Mouse (Mus musculus) kidney, postnatal 0 days (tissue): Measurements from ENCODE around the gene Gm15557. TPM values are rescaled to one million over a fixed set of nuclear protein-coding genes. Genes with fewer than 3 reads are reported as not detected.

ENCODE experiments used
- ATAC-seq: fragments of 200-750 bp; cut with Nextera tagmentation; replicated peaks from 2 replicates; pipeline ENCODE4 v1.8.0; 2017; ENCODE audit warnings: low read depth, moderate number of reproducible peaks, moderate TSS enrichment, moderate library complexity; ENCODE audit not compliant: low FRiP score
- DNase-seq: peaks from one replicate; pipeline ENCODE4 v3.0.0-alpha.2; 2016; ENCODE audit warnings: low spot score
- H3K27ac ChIP-seq: fragments of 300-500 bp; sonication (generic); 2 replicates; pipeline ENCODE4 v1.5.1; 2014; ENCODE audit warnings: mild to moderate bottlenecking
- H3K27me3 ChIP-seq: fragments of 300-500 bp; sonication (generic); 2 replicates; pipeline ENCODE4 v1.6.1; 2014; ENCODE audit warnings: low read length, mixed read lengths; ENCODE audit not compliant: insufficient read depth
- H3K36me3 ChIP-seq: fragments of 300-500 bp; sonication (generic); 2 replicates; pipeline ENCODE4 v1.6.1; 2014; ENCODE audit warnings: low read length, mixed read lengths; ENCODE audit not compliant: insufficient read depth
- H3K4me1 ChIP-seq: fragments of 300-500 bp; sonication (generic); replicated peaks from 2 replicates; pipeline ENCODE4 v1.6.1; 2014; ENCODE audit warnings: antibody characterized with exemption, low read length, mixed read lengths; ENCODE audit not compliant: insufficient read depth
- H3K4me2 ChIP-seq: fragments of 300-500 bp; sonication (generic); 2 replicates; pipeline ENCODE4 v1.6.1; 2014; ENCODE audit warnings: mild to moderate bottlenecking, low read length, moderate library complexity, mixed read lengths
- H3K4me3 ChIP-seq: fragments of 300-500 bp; sonication (generic); replicated peaks from 2 replicates; pipeline ENCODE4 v1.5.1; 2014; ENCODE audit warnings: low read depth, low read length
- H3K9ac ChIP-seq: fragments of 300-500 bp; sonication (generic); 2 replicates; pipeline ENCODE4 v1.6.1; 2014; ENCODE audit warnings: low read depth, low read length
- H3K9me3 ChIP-seq: fragments of 300-500 bp; sonication (generic); replicated peaks from 2 replicates; pipeline ENCODE4 v1.6.1; 2016; ENCODE audit warnings: low read length, inconsistent platforms, mixed read lengths
- CTCF ChIP-seq: IDR thresholded peaks from 2 replicates; pipeline ENCODE4 v1.5.1; 2016; ENCODE audit warnings: antibody characterized with exemption, low read depth, mild to moderate bottlenecking, moderate library complexity
- WGBS: fragments of 180-500 bp; shearing (Covaris S2); extraction: QIAGEN DNeasy Blood & Tissue Kit; methylation state at CpG from one replicate; pipeline ENCODE4 v1.1.7; 2014; 5-methylcytosine and 5-hydroxymethylcytosine counted together
- polyA plus RNA-seq: library from polyadenylated mRNA; unstranded; fragments of >200 nt; fragmentation: Nextera tagmentation; extraction: Ambion mirVana; gene quantifications from 2 replicates; pipeline ENCODE4 v1.2.1, GENCODE M21; 2015

Gene Gm15557
- not detected in 2 replicates for polyA plus RNA-seq

- H3K27ac ChIP-seq: no peak within 1 kb of the TSS
- H3K4me3 ChIP-seq: no peak within 1 kb of the TSS
- no peak for ATAC-seq
- 87% methylated on average over 3 of the region's 3 CpGs for WGBS
- H3K4me1 ChIP-seq: 0 out of 2 replicates have a peak, but pooled peaks cover 4% of the 10 kb centered on the region
- no peaks in the 10 kb centered on the region for H3K9me3 ChIP-seq
- H3K4me2 ChIP-seq: no peak within 1 kb of the TSS
- no peaks in the 10 kb centered on the region for H3K27me3 ChIP-seq
- no peak for DNase-seq
- no peak for TF ChIP-seq CTCF
- H3K36me3 ChIP-seq: no peaks in the 10 kb centered on the region
- H3K9ac ChIP-seq: no peak within 1 kb of the TSS
These were observed at the start of gene Gm15557 for GRCm38 (mm10) chr2:155940681-155941080. Gene Gm15557, plus strand, starts transcription at chr2:155940728.

GRCm38 (mm10) chr2:155894307-155895045 lies 46.1 kb upstream of the Gm15557 start:
- no peak for TF ChIP-seq CTCF
- Histone ChIP-seq H3K36me3 (peaks cover 18% of the 10 kb centered on the region), H3K4me2 (no peak overlapping the region), H3K4me1 (no peaks in the 10 kb centered on the region), H3K9ac (no peak overlapping the region), H3K9me3 (no peaks in the 10 kb centered on the region), H3K27ac (no peak overlapping the region), H3K27me3 (no peaks in the 10 kb centered on the region), H3K4me3 (no peak overlapping the region)
- DNase-seq: peak; percentile 21
- ATAC-seq: no peak
- WGBS: 53% methylated on average over 13 of the region's 13 CpGs

- Histone ChIP-seq H3K9ac (no peak overlapping the region), H3K27me3 (no peaks in the 10 kb centered on the region), H3K4me3 (no peak overlapping the region), H3K4me1 (no peaks in the 10 kb centered on the region), H3K4me2 (no peak overlapping the region), H3K9me3 (no peaks in the 10 kb centered on the region), H3K27ac (no peak overlapping the region), H3K36me3 (peaks cover 18% of the 10 kb centered on the region)
- TF ChIP-seq CTCF: no peak
- no peak for ATAC-seq
- 65% methylated on average over 16 of the region's 16 CpGs for WGBS
- DNase-seq: no peak
These were observed 45.3 kb upstream of the Gm15557 start for GRCm38 (mm10) chr2:155895046-155895735.

GRCm38 (mm10) chr2:155902989-155903631 lies 37.4 kb upstream of the Gm15557 start:
- no peak overlapping the region for H3K4me3 ChIP-seq
- peaks cover 16% of the 10 kb centered on the region for H3K36me3 ChIP-seq
- H3K27ac ChIP-seq: no peak overlapping the region
- H3K27me3 ChIP-seq: no peaks in the 10 kb centered on the region
- no peak for TF ChIP-seq CTCF
- DNase-seq (no peak), ATAC-seq (no peak)
- no peak overlapping the region for H3K9ac ChIP-seq
- WGBS: 73% methylated on average over 16 of the region's 16 CpGs
- H3K4me1 ChIP-seq: no peaks in the 10 kb centered on the region
- no peaks in the 10 kb centered on the region for H3K9me3 ChIP-seq
- H3K4me2 ChIP-seq: no peak overlapping the region

GRCm38 (mm10) chr2:155903632-155904008 lies 36.9 kb upstream of the Gm15557 start:
- H3K4me1 ChIP-seq: no peaks in the 10 kb centered on the region
- H3K9me3 ChIP-seq: no peaks in the 10 kb centered on the region
- H3K36me3 ChIP-seq: peaks cover 12% of the 10 kb centered on the region
- no peak for ATAC-seq
- H3K9ac ChIP-seq: no peak overlapping the region
- no peak for DNase-seq
- no peaks in the 10 kb centered on the region for H3K27me3 ChIP-seq
- WGBS: 91% methylated on average over 6 of the region's 6 CpGs
- no peak overlapping the region for H3K27ac ChIP-seq
- no peak for TF ChIP-seq CTCF
- H3K4me2 ChIP-seq: no peak overlapping the region
- no peak overlapping the region for H3K4me3 ChIP-seq

GRCm38 (mm10) chr2:155914684-155915083 lies 25.8 kb upstream of the Gm15557 start:
- Histone ChIP-seq H3K9me3 (no peaks in the 10 kb centered on the region), H3K9ac (no peak overlapping the region), H3K36me3 (peaks cover 36% of the 10 kb centered on the region), H3K4me1 (no peaks in the 10 kb centered on the region), H3K4me3 (no peak overlapping the region), H3K27ac (no peak overlapping the region), H3K4me2 (no peak overlapping the region), H3K27me3 (no peaks in the 10 kb centered on the region)
- no peak for TF ChIP-seq CTCF
- DNase-seq (no peak), ATAC-seq (no peak)
- 92% methylated on average over 6 of the region's 6 CpGs for whole genome bisulfite sequencing
